Mouse (Mus musculus): ENCODE measurements around the gene Prss45. TPM values are rescaled to one million over a fixed set of nuclear protein-coding genes. Genes with fewer than 3 reads are reported as not detected.
"Not testable (repeated sequence)": the region's sequence is repeated elsewhere in the genome, so short reads cannot be mapped to it uniquely, and the experiment has no call there.

The Prss45 gene
- under 1 TPM in 3 of 4 experiments, not detected in 1; 0.30 to 0.91 (median 0.91) TPM for total RNA-seq (2022)

DNA sequence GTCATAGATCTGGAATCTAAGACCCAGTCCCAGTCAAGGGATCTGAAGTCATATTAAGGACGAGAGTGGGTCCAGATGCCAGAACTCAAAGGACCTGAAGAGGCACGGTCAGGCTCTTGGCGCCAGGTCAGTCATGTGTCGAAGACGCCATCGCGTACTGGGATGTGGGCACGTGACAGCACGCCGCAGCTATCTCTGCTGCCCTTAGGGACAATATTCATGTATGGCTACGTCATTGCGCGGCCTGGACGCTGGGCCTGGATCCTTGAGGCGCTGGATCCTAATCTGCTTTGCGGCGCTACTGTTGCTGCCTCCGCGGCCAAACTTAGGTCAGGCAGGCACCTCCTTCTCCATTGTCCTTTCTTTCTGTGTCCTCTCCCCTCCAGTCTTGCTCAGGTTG, at the start of gene Prss45:
Prss45 (plus strand) TSS at position 178 of the 400 bp plus-strand sequence.
- DNase-seq (ENCODE audit: low spot score in 2 of 2), result no peak

GRCm38 (mm10) chr9:110788169-110788568, 46.2 kb upstream of the Prss45 start:
- DNase-seq (ENCODE audit: low spot score in 2 of 2), result no peak

DNA sequence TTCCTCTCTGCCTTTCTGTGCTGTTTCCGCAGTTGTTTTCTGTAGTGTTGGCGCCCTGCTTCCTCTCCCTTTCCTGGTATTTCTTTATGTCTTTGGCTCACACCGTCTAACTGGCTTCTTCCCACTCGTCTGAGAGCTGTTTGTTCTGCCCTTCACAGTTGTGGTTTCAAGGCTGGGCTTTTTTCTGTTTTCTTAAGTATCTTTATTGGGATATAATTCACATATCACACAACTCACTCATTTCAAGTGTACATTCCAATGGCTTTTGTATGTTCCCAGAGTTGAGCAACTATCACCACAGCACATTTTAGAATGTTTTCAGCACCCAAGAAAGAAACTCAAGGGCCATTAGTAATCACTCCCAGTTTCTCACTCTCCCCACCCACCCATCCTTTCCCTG, 43.9 kb upstream of the Prss45 start:
- DNase-seq (ENCODE audit: low spot score in 2 of 2), result no peak

- no peak for DNase-seq (ENCODE audit: low spot score in 2 of 2)
Observed at GRCm38 (mm10) chr9:110797013-110797412, 37.4 kb upstream of the Prss45 start.

- DNase-seq (ENCODE audit: low spot score in 2 of 2), result no peak
Observed at GRCm38 (mm10) chr9:110797866-110798265, 36.5 kb upstream of the Prss45 start, which contains the start of gene Prss42. TSS of gene Prss42 (plus strand) at chr9:110798166.

DNA sequence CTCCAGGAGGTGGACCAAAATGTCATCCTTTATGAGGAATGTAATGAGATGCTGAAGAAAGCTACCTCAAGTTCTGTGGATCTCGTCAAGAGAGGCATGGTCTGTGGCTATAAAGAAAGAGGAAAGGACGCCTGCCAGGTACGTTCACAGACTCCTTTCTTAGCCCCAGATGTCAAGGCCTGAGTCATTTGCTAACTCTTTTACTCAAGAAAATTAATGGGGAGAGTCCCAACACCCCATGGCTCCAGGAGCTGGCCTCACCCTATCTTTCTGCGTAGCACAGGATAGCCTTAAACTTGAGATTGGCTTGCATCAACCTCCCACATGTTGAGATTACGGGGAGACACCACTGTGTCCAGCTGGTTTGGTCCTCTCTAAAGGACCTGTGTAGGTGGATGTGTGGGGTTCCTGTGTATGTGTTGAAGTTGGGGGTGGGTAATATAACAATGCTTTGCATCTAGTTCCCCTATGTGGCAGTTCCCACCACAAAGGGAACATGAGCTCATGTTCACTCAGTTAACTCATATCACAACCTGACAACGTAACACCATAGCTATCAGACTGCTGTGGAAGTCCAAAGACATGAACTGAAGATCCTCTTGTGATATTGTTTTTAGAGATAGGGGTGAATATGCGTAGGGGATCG, 33.4 kb upstream of the Prss45 start:
- no peak for DNase-seq (ENCODE audit: low spot score in 2 of 2)

- DNase-seq (ENCODE audit: low spot score in 2 of 2), result no peak
Observed at GRCm38 (mm10) chr9:110803294-110803693, 31.1 kb upstream of the Prss45 start.

- peak in 1 of 2 experiments; percentile 15 for DNase-seq (ENCODE audit: low spot score in 2 of 2)
Observed at GRCm38 (mm10) chr9:110810051-110810450, 24.3 kb upstream of the Prss45 start.

DNA sequence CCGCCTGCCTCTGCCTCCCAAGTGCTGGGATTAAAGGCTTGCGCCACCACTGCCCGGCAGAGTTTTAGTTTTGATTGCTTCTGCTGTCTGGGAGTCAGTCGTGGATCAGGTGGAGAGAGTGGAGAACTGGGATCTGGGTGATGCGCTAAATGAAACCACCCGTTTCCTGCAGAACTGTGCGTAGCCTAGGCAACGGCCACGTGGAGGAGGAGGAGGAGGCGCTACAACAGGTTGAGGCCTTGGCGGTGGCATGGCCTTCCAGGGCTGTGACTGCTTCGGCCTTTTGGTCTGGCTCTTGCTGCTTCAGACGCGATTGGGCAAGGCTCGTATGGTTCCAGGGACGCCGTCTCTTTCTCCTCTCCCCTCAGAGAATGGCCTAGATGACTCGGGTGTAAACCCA, 20.6 kb upstream of the Prss45 start, which contains the start of gene Prss44:
Prss44 (plus strand) TSS at position 206 of the 400 bp plus-strand sequence.
- DNase-seq (ENCODE audit: low spot score in 2 of 2), result no peak

DNA sequence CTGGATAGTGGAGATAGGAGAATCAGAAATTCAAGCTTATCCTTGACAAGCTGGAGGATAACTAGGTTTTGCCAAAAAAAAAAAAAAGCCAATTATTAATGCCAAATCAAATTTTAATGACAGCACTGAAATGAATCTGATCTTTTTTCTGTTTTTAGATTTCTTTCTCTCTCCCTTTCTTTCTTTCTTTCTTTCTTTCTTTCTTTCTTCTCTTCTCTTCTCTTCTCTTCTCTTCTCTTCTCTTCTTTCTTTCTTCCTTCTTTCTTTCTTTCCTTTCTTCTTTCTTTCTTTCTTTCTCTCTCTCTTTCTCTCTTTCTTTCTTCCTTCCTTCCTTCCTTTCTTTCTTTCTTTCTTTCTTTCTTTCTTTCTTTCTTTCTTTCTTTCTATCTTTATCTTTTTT, 13.8 kb upstream of the Prss45 start:
- not testable (repeated sequence) for DNase-seq (ENCODE audit: low spot score in 2 of 2)

DNA sequence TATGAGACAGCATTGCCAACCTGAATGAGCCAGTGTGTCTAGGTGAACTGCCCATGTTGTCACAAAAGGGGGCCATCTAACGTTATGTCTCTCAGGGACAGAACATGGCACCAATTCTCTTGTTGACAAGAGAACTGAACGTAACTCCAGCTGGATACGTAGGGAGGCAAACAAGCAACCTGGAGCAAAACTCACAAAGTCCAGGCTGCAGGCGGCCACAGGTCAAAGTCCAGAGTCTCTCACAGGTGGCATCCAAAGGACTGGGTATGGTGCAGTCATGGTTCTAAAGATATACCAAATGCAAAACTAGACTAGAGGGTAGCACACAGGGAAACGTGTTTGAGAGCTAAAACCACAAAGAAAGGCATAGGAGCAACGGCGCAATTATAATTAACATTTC, 13.0 kb upstream of the Prss45 start:
- no peak for DNase-seq (ENCODE audit: low spot score in 2 of 2)

DNA sequence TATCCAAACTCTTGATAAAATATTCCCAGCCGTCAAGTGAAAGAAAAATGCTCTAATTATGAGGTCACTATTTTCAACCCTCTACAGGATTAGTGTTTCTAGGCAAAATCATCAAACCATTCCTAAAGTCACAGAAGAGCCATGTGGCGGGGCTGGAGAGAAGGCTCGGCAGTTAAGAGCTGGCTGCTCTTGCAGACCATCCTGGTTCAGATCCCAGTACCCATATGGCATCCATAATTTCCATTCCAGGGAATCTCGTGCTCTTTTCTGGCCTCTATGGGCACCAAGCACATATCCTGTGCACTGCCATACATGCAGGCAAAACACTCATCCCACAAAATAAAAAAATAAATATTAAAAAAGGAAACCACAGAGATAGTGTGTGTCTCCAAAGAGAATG, 9.0 kb upstream of the Prss45 start:
- no peak for DNase-seq (ENCODE audit: low spot score in 2 of 2)

- DNase-seq (ENCODE audit: low spot score in 2 of 2), result no peak
Observed at GRCm38 (mm10) chr9:110825832-110826231, 8.6 kb upstream of the Prss45 start.

DNA sequence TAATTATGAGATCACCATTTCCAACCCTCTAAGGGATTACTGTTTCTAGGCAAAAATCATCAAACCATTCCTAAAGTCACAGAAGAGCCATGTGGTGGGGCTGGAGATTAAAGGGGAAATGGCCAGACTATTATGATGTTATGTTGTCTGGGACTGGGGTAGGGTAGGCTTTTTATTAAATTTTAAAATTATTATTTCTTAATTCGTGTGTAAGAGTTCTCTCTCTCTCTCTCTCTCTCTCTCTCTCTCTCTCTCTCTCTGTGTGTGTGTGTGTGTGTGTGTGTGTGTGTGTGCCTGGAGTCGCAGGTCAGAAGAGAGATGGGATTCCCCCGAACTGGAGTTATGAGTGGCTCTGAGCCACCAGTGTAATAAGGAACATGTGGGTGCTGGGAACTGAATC, 8.0 kb upstream of the Prss45 start, which contains the start of gene Prss43:
Prss43 (plus strand) TSS at position 301 of the 400 bp plus-strand sequence.
- DNase-seq (ENCODE audit: low spot score in 2 of 2), result no peak

GRCm38 (mm10) chr9:110833021-110833420, 1.4 kb upstream of the Prss45 start:
- DNase-seq (ENCODE audit: low spot score in 2 of 2), result no peak

GRCm38 (mm10) chr9:110834961-110835360, 573 bp downstream of the Prss45 start:
- no peak for DNase-seq (ENCODE audit: low spot score in 2 of 2)

- peak in 1 of 2 experiments; percentile 45 for DNase-seq (ENCODE audit: low spot score in 2 of 2)
Observed at GRCm38 (mm10) chr9:110836112-110836511, 1.7 kb downstream of the Prss45 start.

DNA sequence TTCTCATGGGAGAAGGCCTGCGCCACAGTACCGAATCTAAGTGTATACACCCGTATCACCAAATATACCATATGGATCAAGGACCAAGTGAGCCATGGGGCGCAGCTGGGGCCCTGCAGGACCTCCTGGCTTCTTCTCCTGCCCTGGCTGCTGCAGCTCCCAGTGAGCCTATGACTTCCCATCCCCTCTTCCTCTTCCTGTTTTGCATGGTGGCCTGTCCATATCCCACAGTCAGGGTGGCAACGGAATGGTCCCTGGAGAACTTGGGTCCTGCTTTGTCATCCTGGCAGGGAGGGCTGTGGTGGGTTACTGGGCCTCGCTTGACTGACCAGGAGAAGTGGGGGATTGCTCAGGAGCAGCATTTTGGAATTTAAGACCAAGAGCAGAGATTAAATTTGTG, 6.5 kb downstream of the Prss45 start:
- no peak for DNase-seq (ENCODE audit: low spot score in 2 of 2)

DNA sequence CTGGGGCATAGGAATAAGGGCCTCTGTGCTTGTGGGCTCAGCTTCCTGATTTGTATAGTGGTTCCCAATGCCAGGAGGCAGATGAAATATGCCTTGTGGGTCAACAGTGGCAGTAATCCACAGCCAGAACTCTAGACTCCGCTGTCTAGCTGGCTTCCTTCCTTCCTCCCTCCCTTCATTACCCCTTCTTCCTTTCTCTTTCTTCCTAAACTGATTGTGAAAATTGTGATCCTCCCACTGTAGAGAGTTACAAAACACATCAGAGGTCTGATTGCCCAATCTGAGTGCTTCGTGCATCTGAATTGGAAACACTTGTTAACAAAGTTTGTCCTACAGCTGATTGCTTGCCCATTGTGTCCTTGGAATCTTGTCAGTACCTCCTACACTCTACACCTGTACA, 7.0 kb downstream of the Prss45 start:
- DNase-seq (ENCODE audit: low spot score in 2 of 2), result no peak

DNA sequence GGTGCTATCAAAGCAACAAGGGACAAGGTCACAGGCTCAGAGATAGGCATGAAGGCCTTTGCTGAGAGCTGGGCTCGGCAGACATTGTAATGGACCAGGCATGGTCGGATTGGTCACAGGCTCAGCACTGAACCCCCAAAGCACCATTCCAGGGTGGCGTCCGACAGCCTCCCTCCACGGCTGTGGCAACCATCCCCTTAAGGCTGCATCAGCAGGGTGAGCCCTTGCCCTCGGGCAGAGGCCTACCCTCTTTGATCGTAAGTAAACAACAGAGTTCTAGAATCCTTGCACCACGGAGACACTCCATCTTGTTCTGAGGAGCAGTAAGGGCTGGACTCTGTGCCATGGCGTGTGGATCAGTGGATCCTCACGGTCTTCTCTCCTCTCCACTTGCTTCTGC, 9.8 kb downstream of the Prss45 start, which contains the start of gene Prss46:
Prss46 (plus strand) TSS at position 301 of the 400 bp plus-strand sequence.
- no peak for DNase-seq (ENCODE audit: low spot score in 2 of 2)

GRCm38 (mm10) chr9:110849162-110849561, 14.8 kb downstream of the Prss45 start:
- no peak for DNase-seq (ENCODE audit: low spot score in 2 of 2)

DNA sequence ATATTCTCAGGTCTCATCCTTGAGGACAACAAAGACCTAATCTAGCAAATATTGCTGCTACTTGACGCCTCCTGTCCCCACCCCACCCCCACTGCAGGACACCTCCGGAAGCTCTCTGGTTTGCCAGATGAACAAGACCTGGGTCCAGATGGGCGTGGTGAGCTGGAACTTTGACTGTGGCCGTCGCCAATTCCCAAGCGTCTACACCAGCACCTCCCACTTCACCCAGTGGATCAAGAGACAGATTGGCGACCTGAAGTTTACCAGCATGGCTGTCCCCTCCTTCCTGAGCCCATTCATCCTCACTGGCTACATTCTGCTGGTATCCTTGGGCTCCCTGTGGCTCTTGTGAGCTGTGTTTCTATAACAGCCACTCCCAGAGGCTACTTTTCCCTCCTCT, 21.5 kb downstream of the Prss45 start:
- no peak for DNase-seq (ENCODE audit: low spot score in 2 of 2)

GRCm38 (mm10) chr9:110856920-110857319, 22.5 kb downstream of the Prss45 start:
- no peak for DNase-seq (ENCODE audit: low spot score in 2 of 2)
